36 mouse cellular contexts compared by ENCODE assay signal in the genomic region with DNA sequence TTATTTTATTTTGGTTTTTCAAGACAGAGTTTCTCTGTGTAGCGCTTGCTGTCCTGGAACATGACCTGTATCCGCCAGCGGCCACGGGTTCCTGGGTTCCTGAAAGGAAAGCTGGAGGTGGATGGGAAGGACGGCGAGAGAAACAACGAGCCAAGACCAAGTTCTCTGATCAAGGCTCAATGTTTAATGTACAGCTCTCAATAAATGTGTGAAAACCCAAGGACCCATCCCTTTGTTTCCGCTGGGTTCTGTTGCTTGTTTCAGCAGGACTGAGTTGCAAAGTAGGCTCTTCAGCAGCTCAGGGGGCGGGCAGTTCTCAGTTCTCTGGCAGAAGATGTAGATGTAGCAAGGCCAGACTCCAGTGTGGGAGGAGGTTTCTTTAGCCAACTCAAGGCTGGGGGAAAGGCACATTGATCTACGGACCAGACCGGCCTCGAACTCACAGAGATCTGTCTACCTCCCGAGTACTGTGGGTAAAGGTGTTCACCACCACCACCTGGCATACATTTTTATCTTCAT. TPM values are rescaled to one million over a fixed set of nuclear protein-coding genes. Genes with fewer than 3 reads are reported as not detected.
"Had no signal": no experiment of that assay in that cellular context is flagged by ENCODE, and none has a peak within 500 bp of the region (broad histone marks: within the 10 kb centered on the region; RNA-seq: fewer than 3 reads in every experiment).

No protein-coding gene starts in this region.

- H3K27ac ChIP-seq: heart, embryonic 13.5 days; heart, embryonic 15.5 days; hindbrain, embryonic 10.5 days; hindbrain, embryonic 12.5 days; hindbrain, embryonic 13.5 days; hindbrain, embryonic 14.5 days; hindbrain, embryonic 15.5 days; hindbrain, postnatal 0 days; intestine, embryonic 15.5 days; kidney, embryonic 15.5 days; kidney, postnatal 0 days; layer of hippocampus, adult 2 months; left cerebral cortex, adult 2 months had no signal

- H3K4me3 ChIP-seq: heart, embryonic 12.5 days; heart, embryonic 13.5 days; heart, embryonic 15.5 days; hindbrain, embryonic 10.5 days; hindbrain, embryonic 12.5 days; hindbrain, embryonic 13.5 days; hindbrain, embryonic 15.5 days; intestine, embryonic 15.5 days; kidney, embryonic 15.5 days; layer of hippocampus, adult 2 months; left cerebral cortex, adult 2 months had no signal

- H3K27me3 ChIP-seq: heart, embryonic 12.5 days; heart, embryonic 13.5 days; heart, embryonic 15.5 days; hindbrain, embryonic 12.5 days; hindbrain, embryonic 13.5 days; hindbrain, embryonic 15.5 days; intestine, embryonic 15.5 days; kidney, embryonic 15.5 days had no signal

- H3K4me1 ChIP-seq: heart, embryonic 12.5 days; heart, embryonic 13.5 days; heart, embryonic 15.5 days; hindbrain, embryonic 15.5 days had no signal

- H3K9me3 ChIP-seq: heart, embryonic 12.5 days; heart, embryonic 13.5 days; heart, embryonic 15.5 days; hindbrain, embryonic 10.5 days; hindbrain, embryonic 12.5 days; hindbrain, embryonic 13.5 days; hindbrain, embryonic 15.5 days; intestine, embryonic 15.5 days; kidney, embryonic 15.5 days had no signal

- H3K36me3 ChIP-seq: heart, embryonic 12.5 days; heart, embryonic 13.5 days; heart, embryonic 15.5 days; hindbrain, embryonic 10.5 days; hindbrain, embryonic 12.5 days; hindbrain, embryonic 13.5 days; hindbrain, embryonic 15.5 days; intestine, embryonic 15.5 days; kidney, embryonic 15.5 days had no signal

- ATAC-seq: hindbrain, embryonic 16.5 days; hindbrain, postnatal 0 days; inflammation-experienced regulatory T-cells, adult 6 months; intestine, embryonic 15.5 days; intestine, embryonic 16.5 days; intestine, postnatal 0 days had no signal

- H3K4me2 ChIP-seq: heart, embryonic 12.5 days; heart, embryonic 13.5 days; heart, embryonic 15.5 days; hindbrain, embryonic 12.5 days; hindbrain, embryonic 13.5 days; hindbrain, embryonic 14.5 days; hindbrain, embryonic 15.5 days; intestine, embryonic 15.5 days; kidney, embryonic 15.5 days had no signal

- DNase-seq: heart, postnatal 10 days; heart, postnatal 14 days; heart, postnatal 36 days; heart, postnatal 4 days; kidney, adult 11 months; kidney, adult 18-20 months; kidney, adult 2 months; kidney, adult 8-10 months; kidney, adult 9 months; kidney, postnatal 10 days; kidney, postnatal 14 days; kidney, postnatal 25 days; kidney, postnatal 36 days; kidney, postnatal 4 days; layer of hippocampus, adult 9-11 months; layer of hippocampus, postnatal 36 days had no signal

- H3K9ac ChIP-seq: heart, embryonic 12.5 days; heart, embryonic 13.5 days; heart, embryonic 15.5 days; hindbrain, embryonic 12.5 days; hindbrain, embryonic 13.5 days; hindbrain, embryonic 14.5 days; hindbrain, embryonic 15.5 days; intestine, embryonic 15.5 days; kidney, embryonic 15.5 days had no signal

RNA-seq across cellular contexts. Expression of gene Tbx6, which starts 39.3 kb away (rescaled TPM):
- total RNA-seq: hematopoietic stem cell, adult 5-6 weeks had no signal
- polyA plus RNA-seq: heart, postnatal 0 days had no signal
